Mouse (Mus musculus): Measurements from ENCODE around the gene Olfr1247. TPM values are rescaled to one million over a fixed set of nuclear protein-coding genes. Genes with fewer than 3 reads are reported as not detected.
"Not testable (repeated sequence)": the region's sequence is repeated elsewhere in the genome, so short reads cannot be mapped to it uniquely, and the experiment has no call there.

The Olfr1247 gene
- not detected in 2 replicates for polyA plus RNA-seq (2015; fragmentation: Nextera tagmentation; extraction: Ambion mirVana)

DNA sequence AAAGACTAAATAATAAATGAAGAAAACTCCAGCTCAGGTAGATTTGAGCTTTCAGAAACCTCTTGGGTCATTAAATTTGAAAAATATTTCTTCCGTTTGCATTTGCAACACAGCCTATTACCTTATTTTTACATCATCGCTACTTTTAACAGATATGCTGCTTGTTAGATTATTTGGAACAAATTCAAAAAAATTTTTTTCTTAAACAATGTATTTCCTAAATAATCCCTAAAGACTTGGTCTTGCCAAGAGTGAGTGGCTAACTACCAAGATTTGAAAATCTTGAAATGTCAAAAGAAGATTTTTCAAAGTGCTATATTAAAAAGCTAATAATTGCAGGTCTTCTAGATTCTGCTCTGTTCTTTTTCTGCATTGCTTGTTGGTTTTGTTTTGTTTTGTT, at the start of gene Olfr1247:
TSS of gene Olfr1247 (minus strand) at position 101 of the 400 bp plus-strand sequence.
- DNase-seq (ENCODE audit: low spot score), result no peak

DNA sequence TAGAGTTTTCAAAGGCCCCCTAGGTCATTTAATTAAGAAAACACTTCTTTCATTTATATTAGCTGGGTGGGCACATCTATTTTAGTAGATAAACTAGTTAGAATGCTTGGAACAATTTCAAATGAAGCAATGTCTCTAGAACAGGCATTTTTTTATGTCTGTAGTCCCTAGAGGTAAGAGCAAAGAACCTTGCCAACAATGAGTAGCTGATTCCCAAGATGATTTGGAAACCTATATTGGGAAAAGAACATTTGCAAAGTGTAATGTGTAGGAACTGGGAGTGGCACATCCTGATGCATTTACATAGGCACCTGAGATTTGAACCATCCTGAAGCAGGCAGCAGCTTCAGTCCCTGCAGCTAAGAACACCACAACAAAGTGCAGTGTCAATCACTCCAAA, 47.4 kb upstream of the Olfr1247 start, which contains the start of gene Olfr1250:
TSS of gene Olfr1250 (minus strand) at position 101 of the 400 bp plus-strand sequence.
- DNase-seq (ENCODE audit: low spot score), result no peak

DNA sequence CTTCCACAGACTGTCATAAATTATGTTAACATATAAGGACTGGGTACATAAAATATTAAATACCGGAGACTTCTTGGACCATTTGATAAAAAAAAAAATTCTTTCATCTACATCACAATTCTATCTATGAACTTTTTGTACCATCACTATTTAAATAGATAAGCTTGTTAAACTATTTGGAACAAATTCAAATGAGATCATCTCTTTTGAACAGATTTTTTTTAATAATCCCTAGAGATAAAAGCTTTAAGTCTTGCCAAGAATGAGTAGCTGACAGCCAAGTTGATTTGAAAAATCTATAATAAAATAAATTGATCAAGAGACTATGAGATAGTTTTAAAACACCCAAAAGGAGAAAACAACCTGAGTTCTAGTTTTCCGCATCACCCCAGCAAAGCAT, 21.0 kb upstream of the Olfr1247 start, which contains the start of gene Olfr1249:
TSS of gene Olfr1249 (minus strand) at position 101 of the 400 bp plus-strand sequence.
- no peak for DNase-seq (ENCODE audit: low spot score)

DNA sequence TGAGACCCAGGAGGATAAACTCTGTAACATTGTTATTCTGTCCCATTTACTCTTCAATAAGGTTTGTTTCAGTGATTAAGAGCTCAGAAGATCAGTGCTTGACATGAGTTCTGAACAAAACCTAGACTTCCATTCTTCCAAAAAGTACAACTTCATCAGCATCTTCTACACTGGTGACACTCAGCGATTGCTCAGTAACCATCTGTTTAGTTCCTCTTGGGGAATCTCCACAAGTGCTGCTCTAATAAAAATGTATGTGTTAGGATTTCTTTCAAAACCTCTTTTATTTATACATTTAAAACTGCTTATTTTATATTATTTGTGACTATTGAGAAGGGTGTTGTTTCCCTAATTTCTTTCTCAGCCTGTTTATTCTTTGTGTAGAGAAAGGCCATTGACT, 4.2 kb upstream of the Olfr1247 start, which contains the start of gene Olfr1248:
TSS of gene Olfr1248 (minus strand) at position 101 of the 400 bp plus-strand sequence.
- DNase-seq (ENCODE audit: low spot score), result not testable (repeated sequence)

DNA sequence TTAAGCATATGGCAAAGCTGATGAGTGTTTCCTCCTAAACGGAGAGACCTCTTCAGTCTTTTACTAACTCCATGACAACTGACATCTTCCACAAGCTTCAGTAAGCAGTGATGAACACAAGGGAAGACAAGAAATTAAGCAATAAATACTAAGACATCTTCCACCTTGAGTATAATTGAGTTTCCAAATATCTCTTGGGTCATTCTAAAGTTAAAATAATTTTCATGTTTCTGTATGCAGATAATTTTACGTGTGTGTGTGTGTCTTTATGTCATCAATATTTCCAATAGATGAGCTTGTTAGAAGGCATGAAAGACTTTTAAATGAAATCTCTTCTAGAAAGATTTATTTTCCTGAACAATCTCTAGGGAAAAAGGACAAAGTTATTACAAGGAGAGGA, 20.9 kb downstream of the Olfr1247 start, which contains the start of gene Olfr1246:
TSS of gene Olfr1246 (minus strand) at position 101 of the 400 bp plus-strand sequence.
- no peak for DNase-seq (ENCODE audit: low spot score)

DNA sequence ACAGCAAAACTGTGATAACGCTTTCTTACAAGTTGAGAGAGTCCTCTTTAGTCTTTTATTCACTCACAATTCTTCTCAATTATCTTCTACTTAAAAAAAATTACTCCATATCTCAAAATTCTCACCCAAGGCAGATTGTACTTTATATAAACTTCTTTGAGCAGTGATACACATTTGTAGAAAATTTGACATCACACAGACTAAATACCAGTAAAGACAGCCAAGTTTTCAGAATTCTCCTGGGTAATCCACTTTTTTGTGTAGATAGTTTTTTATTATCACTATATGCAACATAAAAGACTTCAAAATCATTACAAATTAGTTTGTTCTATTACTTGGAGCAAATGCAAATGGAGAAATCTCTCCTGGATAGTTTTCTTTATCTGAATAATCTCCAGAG, 35.6 kb downstream of the Olfr1247 start, which contains the start of gene Olfr1245:
TSS of gene Olfr1245 (minus strand) at position 101 of the 400 bp plus-strand sequence.
- no peak for DNase-seq (ENCODE audit: low spot score)

DNA sequence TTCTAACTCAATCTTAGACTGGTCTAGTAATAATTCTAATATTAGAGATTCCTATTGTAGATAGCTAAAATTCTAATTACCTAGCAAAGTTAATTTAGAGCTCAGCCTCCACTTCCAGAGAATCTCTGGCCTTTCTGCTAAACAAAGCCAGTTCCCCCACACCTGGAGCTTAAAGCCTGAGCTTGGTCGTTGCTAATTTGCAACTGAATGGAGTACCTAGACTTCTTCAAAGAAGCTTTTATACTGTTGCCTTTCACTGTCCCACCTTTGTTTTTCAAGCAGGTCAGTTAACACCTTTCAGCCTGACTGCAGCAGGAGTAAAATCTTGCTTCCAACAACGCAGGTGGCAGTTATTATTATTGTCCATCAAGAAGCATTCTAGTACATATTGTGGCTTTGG, 51.2 kb downstream of the Olfr1247 start:
- not testable (repeated sequence) for DNase-seq (ENCODE audit: low spot score)

Other genes with a start within 250 kb of the Olfr1247 start
- not detected in 2 replicates for gene Olfr1234, start 249.3 kb downstream of the Olfr1247 start, polyA plus RNA-seq (2015; fragmentation: Nextera tagmentation; extraction: Ambion mirVana)
- not detected in 2 replicates for gene Olfr1238, start 204.5 kb downstream of the Olfr1247 start, polyA plus RNA-seq (2015; fragmentation: Nextera tagmentation; extraction: Ambion mirVana)
- gene Olfr1239, start 193.7 kb downstream of the Olfr1247 start, polyA plus RNA-seq (2015; fragmentation: Nextera tagmentation; extraction: Ambion mirVana), result not detected in 2 replicates
- not detected in 2 replicates for gene Olfr1240, start 171.1 kb downstream of the Olfr1247 start, polyA plus RNA-seq (2015; fragmentation: Nextera tagmentation; extraction: Ambion mirVana)
- gene Olfr1241, start 127.0 kb downstream of the Olfr1247 start, polyA plus RNA-seq (2015; fragmentation: Nextera tagmentation; extraction: Ambion mirVana), result not detected in 2 replicates
- gene Olfr1242, start 115.8 kb downstream of the Olfr1247 start, polyA plus RNA-seq (2015; fragmentation: Nextera tagmentation; extraction: Ambion mirVana), result not detected in 2 replicates
- not detected in 2 replicates for gene Olfr1243, start 82.6 kb downstream of the Olfr1247 start, polyA plus RNA-seq (2015; fragmentation: Nextera tagmentation; extraction: Ambion mirVana)
- gene Olfr1245, start 35.7 kb downstream of the Olfr1247 start, polyA plus RNA-seq (2015; fragmentation: Nextera tagmentation; extraction: Ambion mirVana), result not detected in 2 replicates
- gene Olfr1246, start 21.0 kb downstream of the Olfr1247 start, polyA plus RNA-seq (2015; fragmentation: Nextera tagmentation; extraction: Ambion mirVana), result not detected in 2 replicates
- gene Olfr1248, start 4.1 kb upstream of the Olfr1247 start, polyA plus RNA-seq (2015; fragmentation: Nextera tagmentation; extraction: Ambion mirVana), result not detected in 2 replicates
- not detected in 2 replicates for gene Olfr1249, start 20.9 kb upstream of the Olfr1247 start, polyA plus RNA-seq (2015; fragmentation: Nextera tagmentation; extraction: Ambion mirVana)
- not detected in 2 replicates for gene Olfr1250, start 47.3 kb upstream of the Olfr1247 start, polyA plus RNA-seq (2015; fragmentation: Nextera tagmentation; extraction: Ambion mirVana)
- gene Olfr1251, start 57.8 kb upstream of the Olfr1247 start, polyA plus RNA-seq (2015; fragmentation: Nextera tagmentation; extraction: Ambion mirVana), result not detected in 2 replicates
- not detected in 2 replicates for gene Olfr1252, start 110.9 kb upstream of the Olfr1247 start, polyA plus RNA-seq (2015; fragmentation: Nextera tagmentation; extraction: Ambion mirVana)
- not detected in 2 replicates for gene Olfr1253, start 143.0 kb upstream of the Olfr1247 start, polyA plus RNA-seq (2015; fragmentation: Nextera tagmentation; extraction: Ambion mirVana)
- not detected in 2 replicates for gene Olfr1254, start 179.5 kb upstream of the Olfr1247 start, polyA plus RNA-seq (2015; fragmentation: Nextera tagmentation; extraction: Ambion mirVana)
- gene Olfr1255, start 197.9 kb upstream of the Olfr1247 start, polyA plus RNA-seq (2015; fragmentation: Nextera tagmentation; extraction: Ambion mirVana), result not detected in 2 replicates
- gene Olfr1256, start 227.4 kb upstream of the Olfr1247 start, polyA plus RNA-seq (2015; fragmentation: Nextera tagmentation; extraction: Ambion mirVana), result not detected in 2 replicates
- gene Olfr48, start 234.1 kb upstream of the Olfr1247 start, polyA plus RNA-seq (2015; fragmentation: Nextera tagmentation; extraction: Ambion mirVana), result not detected in 2 replicates